8 mouse cellular contexts compared by ENCODE assay signal in the genomic region with DNA sequence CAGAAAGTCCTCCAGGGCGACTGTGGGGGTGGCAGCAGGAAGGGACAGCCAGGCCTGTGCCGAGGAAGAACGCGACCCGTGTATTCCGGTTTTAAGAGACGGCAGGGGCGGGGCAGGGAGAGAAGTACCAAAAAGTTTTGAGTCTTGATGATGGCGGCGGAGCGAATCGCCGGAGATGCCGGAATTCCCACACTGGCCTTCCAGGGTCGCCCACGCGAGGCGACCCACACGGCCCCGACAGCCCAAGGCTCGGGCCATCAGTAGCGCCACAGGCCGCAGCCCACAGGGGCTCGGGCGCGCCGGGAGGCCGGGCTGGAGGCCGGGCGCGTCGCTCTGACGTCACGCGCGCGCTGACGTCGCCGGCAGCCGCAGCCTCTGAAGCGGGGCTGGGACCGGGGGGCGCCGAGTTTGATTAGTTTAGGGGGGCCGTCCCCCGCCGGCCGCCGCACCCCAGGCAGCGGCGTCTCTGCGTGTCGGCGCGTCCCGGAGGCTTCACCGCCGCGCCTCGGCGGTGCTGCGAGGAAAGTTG. TPM values are rescaled to one million over a fixed set of nuclear protein-coding genes. Genes with fewer than 3 reads are reported as not detected.
DNase-seq lines count a peak whose midpoint lies in the region; ATAC-seq lines count a peak whose summit lies in the region.

A gene (plus strand): TSS at position 366 of the 529 bp plus-strand sequence.

- no peaks in the 10 kb centered on the region for H3K4me1 ChIP-seq in hindbrain, embryonic 11.5 days (replicated peaks; ENCODE audit: control insufficient read depth, insufficient read depth, low read length)

- H3K27me3 ChIP-seq in hindbrain, embryonic 11.5 days (ENCODE audit: control insufficient read depth, insufficient read depth, low read length) = no peaks in the 10 kb centered on the region

- H3K9me3 ChIP-seq in hindbrain, embryonic 11.5 days (ENCODE audit: control insufficient read depth, low read length) = no peaks in the 10 kb centered on the region

- DNase-seq in NIH3T3 (ENCODE audit: low read depth) = peak; percentile 86
- DNase-seq in cerebellum, adult 9-11 months = peak; percentile 63
- peak; percentile 54 to 78 for DNase-seq in frontal cortex, postnatal 10 days (ENCODE audit: low spot score in 2 of 2)
- DNase-seq in hindbrain, embryonic 11.5 days (ENCODE audit: low spot score) = peak; percentile 90
- peak; percentile 69 to 79 for DNase-seq in layer of hippocampus, postnatal 10 days (ENCODE audit: low spot score in 2 of 2)
- DNase-seq in lung, postnatal 10 days = peak; percentile 88
- peak; percentile 76 for DNase-seq in ovary, postnatal 14 days (ENCODE audit: low spot score)
- DNase-seq in thymus, postnatal 10 days (ENCODE audit: low spot score in 2 of 2) = peak; percentile 62 to 65

- WGBS in hindbrain, embryonic 11.5 days = 1% methylated on average over 50 of the region's 63 CpGs

- H3K9ac ChIP-seq in hindbrain, embryonic 11.5 days (ENCODE audit: low read depth, low read length) = peak within 1 kb of the TSS; percentile 86

- ATAC-seq in hindbrain, embryonic 11.5 days (ENCODE audit: low FRiP score) = peak; percentile 97

- H3K27ac ChIP-seq in hindbrain, embryonic 11.5 days (ENCODE audit: low read depth, low read length) = peak within 1 kb of the TSS; percentile 42; the same call in 1 of the 2 replicates

- peak within 1 kb of the TSS; percentile 95 for H3K4me3 ChIP-seq in hindbrain, embryonic 11.5 days (ENCODE audit: low read depth, low read length)

- H3K4me2 ChIP-seq in hindbrain, embryonic 11.5 days (replicated peaks; ENCODE audit: low read depth, low read length) = peak within 1 kb of the TSS; percentile 48

- no peaks in the 10 kb centered on the region for H3K36me3 ChIP-seq in hindbrain, embryonic 11.5 days (ENCODE audit: control insufficient read depth, insufficient read depth, low read length)

RNA-seq across cellular contexts. Expression of the gene that starts here (rescaled TPM):
- polyA plus RNA-seq in hindbrain, embryonic 11.5 days (2014; fragmentation: Nextera tagmentation; extraction: Ambion mirVana) = 53.0 and 57.9 TPM in 2 replicates
- total RNA-seq in layer of hippocampus, postnatal 10 days (2021) = 100 to 1,000 TPM; 290 to 301 TPM

Comparison
In these comparisons a context has a peak if more than half of its experiments do, and no peak if none do; other contexts are left out.
1. Peak in every context shown above with its lines: DNase-seq, ATAC-seq, H3K4me3 ChIP-seq and H3K27ac ChIP-seq.